Comparison of ENCODE assay signal across 23 mouse cellular contexts in genomic region chr10:19200311-19200710, GRCm38 (mm10).
"Had no signal": no experiment of that assay in that cellular context is flagged by ENCODE, and none has a peak within 500 bp of the region (broad histone marks: within the 10 kb centered on the region; RNA-seq: fewer than 3 reads in every experiment).

No protein-coding gene starts in this region.

- H3K36me3 ChIP-seq: heart, embryonic 13.5 days; heart, embryonic 15.5 days; hindbrain, embryonic 13.5 days; hindbrain, embryonic 15.5 days; intestine, embryonic 15.5 days; limb, embryonic 13.5 days; limb, embryonic 15.5 days; liver, embryonic 12.5 days had no signal

- H3K4me1 ChIP-seq: heart, embryonic 13.5 days; heart, embryonic 15.5 days; hindbrain, embryonic 13.5 days; hindbrain, embryonic 15.5 days; intestine, embryonic 15.5 days; limb, embryonic 13.5 days; limb, embryonic 15.5 days; liver, embryonic 12.5 days had no signal

- H3K9ac ChIP-seq: heart, embryonic 13.5 days; heart, embryonic 15.5 days; hindbrain, embryonic 13.5 days; hindbrain, embryonic 15.5 days; intestine, embryonic 15.5 days; limb, embryonic 13.5 days; limb, embryonic 15.5 days; liver, embryonic 12.5 days; liver, embryonic 14.5 days had no signal

- H3K4me3 ChIP-seq: heart, embryonic 13.5 days; heart, embryonic 15.5 days; hindbrain, embryonic 13.5 days; hindbrain, embryonic 15.5 days; intestine, embryonic 15.5 days; layer of hippocampus, adult 2 months; limb, embryonic 13.5 days; limb, embryonic 15.5 days; liver, embryonic 12.5 days had no signal

- H3K4me2 ChIP-seq: heart, embryonic 11.5 days; heart, embryonic 13.5 days; heart, embryonic 15.5 days; hindbrain, embryonic 13.5 days; hindbrain, embryonic 15.5 days; intestine, embryonic 15.5 days; limb, embryonic 13.5 days; limb, embryonic 15.5 days; liver, embryonic 12.5 days had no signal

- DNase-seq: gastrocnemius, postnatal 14 days; gastrocnemius, postnatal 36 days; heart, adult 18-20 months; heart, postnatal 14 days; heart, postnatal 36 days; kidney, adult 18-20 months; kidney, adult 8-10 months; kidney, postnatal 10 days; kidney, postnatal 25 days; kidney, postnatal 4 days; left cerebral cortex, postnatal 4 days had no signal

- H3K9me3 ChIP-seq: heart, embryonic 13.5 days; heart, embryonic 15.5 days; hindbrain, embryonic 13.5 days; hindbrain, embryonic 15.5 days; intestine, embryonic 15.5 days; limb, embryonic 13.5 days; limb, embryonic 15.5 days; liver, embryonic 12.5 days had no signal

- H3K27ac ChIP-seq: heart, embryonic 13.5 days; heart, embryonic 15.5 days; hindbrain, embryonic 13.5 days; hindbrain, embryonic 15.5 days; hindbrain, postnatal 0 days; intestine, embryonic 15.5 days; layer of hippocampus, adult 2 months; limb, embryonic 13.5 days; limb, embryonic 15.5 days; liver, embryonic 12.5 days; liver, embryonic 14.5 days had no signal

- H3K27me3 ChIP-seq: heart, embryonic 13.5 days; heart, embryonic 15.5 days; hindbrain, embryonic 13.5 days; hindbrain, embryonic 15.5 days; intestine, embryonic 15.5 days; limb, embryonic 13.5 days; limb, embryonic 15.5 days; liver, embryonic 12.5 days had no signal
